Mouse (Mus musculus) central nervous system, embryonic 14 days (tissue): ENCODE measurements around the gene Gm3173. TPM values are rescaled to one million over a fixed set of nuclear protein-coding genes. Genes with fewer than 3 reads are reported as not detected.

Experiments
- polyA plus RNA-seq: library from polyadenylated mRNA; depleted of rRNA; stranded (reverse); fragments of >200 nt; gene quantifications from 2 replicates; pipeline ENCODE4 v1.2.3, GENCODE M21; 2012; rRNA removed

Gene Gm3173
- polyA plus RNA-seq, result 4.9 and 5.0 TPM in 2 replicates

GRCm38 (mm10) chr14:4430692-4431091 lies at the start of gene Gm3173:
Gene Gm3173, plus strand, starts transcription at chr14:4430992.

DNA sequence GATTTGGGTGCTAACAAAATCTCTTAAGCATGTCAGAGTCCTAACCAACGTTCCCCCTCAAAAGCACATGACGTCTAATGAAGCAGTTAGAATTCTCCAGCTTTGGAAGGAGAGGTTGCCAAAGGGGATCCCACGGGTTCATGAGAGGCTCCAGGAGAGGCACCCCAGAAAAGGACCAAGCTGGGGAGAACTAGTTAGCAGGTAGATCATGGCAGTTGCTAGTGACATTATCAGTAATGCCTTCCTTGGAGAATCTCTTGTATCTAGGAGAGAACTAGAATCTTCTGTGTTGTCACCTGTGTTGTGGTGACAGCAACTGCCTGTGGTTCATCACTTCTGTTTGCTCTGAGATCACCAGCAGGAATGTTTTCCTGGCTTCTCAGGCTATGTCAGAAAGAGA lies 33.6 kb upstream of the Gm3173 start, which contains the start of gene Gm3159:
Gene Gm3159 (plus strand): TSS at position 301 of the 400 bp plus-strand sequence.

GRCm38 (mm10) chr14:4414965-4415835 lies 15.6 kb upstream of the Gm3173 start, which contains the start of gene Gm3164:
Gene Gm3164, plus strand, starts transcription at chr14:4415448.

GRCm38 (mm10) chr14:4481445-4481844 lies 50.7 kb downstream of the Gm3173 start, which contains the start of gene Gm3182:
Gene Gm3182, plus strand, starts transcription at chr14:4481745.

GRCm38 (mm10) chr14:4555105-4555504 lies 124.3 kb downstream of the Gm3173 start, which contains the start of gene Gm3047:
Gene Gm3047, plus strand, starts transcription at chr14:4555405.

Other genes with a start within 250 kb of the Gm3173 start
- 5.3 and 6.2 TPM in 2 replicates for gene Gm2974, start 248.4 kb upstream of the Gm3173 start, polyA plus RNA-seq
- 0.06 TPM in 1 of 2 replicates, not detected in the other for gene Gm3138, start 181.4 kb upstream of the Gm3173 start, polyA plus RNA-seq
- gene Gm3149, start 113.7 kb upstream of the Gm3173 start, polyA plus RNA-seq, result not detected in 2 replicates
- gene 2610042L04Rik, start 96.2 kb upstream of the Gm3173 start, polyA plus RNA-seq, result 3.7 TPM in 2 replicates
- gene Gm3159, start 33.5 kb upstream of the Gm3173 start, polyA plus RNA-seq, result 0.02 TPM in 1 of 2 replicates, not detected in the other
- gene Gm3164, start 15.5 kb upstream of the Gm3173 start, polyA plus RNA-seq, result 4.7 and 4.9 TPM in 2 replicates
- gene Gm3182, start 50.8 kb downstream of the Gm3173 start, polyA plus RNA-seq, result not detected in 2 replicates
- gene Gm3047, start 124.4 kb downstream of the Gm3173 start, polyA plus RNA-seq, result not detected in 2 replicates
- 0.05 and 0.08 TPM in 2 replicates for gene Gm8159, start 201.4 kb downstream of the Gm3173 start, polyA plus RNA-seq
- gene Gm3239, start 233.2 kb downstream of the Gm3173 start, polyA plus RNA-seq, result 0.71 and 0.96 TPM in 2 replicates